ENCODE assay signal across 10 mouse cellular contexts in the genomic region with DNA sequence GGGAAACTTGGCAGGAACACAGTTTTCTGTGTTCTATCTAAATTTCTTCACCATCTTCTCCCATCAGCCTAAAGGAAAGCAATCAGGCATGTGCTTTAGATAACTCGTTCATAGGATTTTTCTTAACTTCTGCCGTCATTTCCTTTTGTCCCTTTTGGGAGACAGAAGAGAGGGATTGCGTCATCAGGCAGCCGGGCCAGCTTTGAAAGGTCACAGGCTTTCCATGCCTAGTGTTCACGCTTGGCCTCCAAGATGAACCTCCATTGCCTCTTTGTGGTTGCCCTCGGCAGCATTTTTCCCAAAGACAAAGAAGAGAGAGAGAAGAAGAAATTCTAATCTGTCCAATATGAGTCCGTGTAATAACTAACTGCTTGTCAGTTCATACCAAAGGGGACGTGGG.
DNase-seq lines count a peak whose midpoint lies in the region; ATAC-seq and TF ChIP-seq lines count a peak whose summit lies in the region.
"Had no signal": no experiment of that assay in that cellular context is flagged by ENCODE, and none has a peak within 500 bp of the region (broad histone marks: within the 10 kb centered on the region; RNA-seq: fewer than 3 reads in every experiment).

No protein-coding gene starts in this region.

- H3ac ChIP-seq in myocyte (ENCODE audit: control insufficient read depth, insufficient read length) = no peak overlapping the region

- no peak for ATAC-seq in lung, embryonic 14.5 days (ENCODE audit: insufficient read depth)
- ATAC-seq in inflammation-experienced regulatory T-cells, adult 6 months = no peak

- H3K4me1 ChIP-seq in lung, embryonic 14.5 days (ENCODE audit: insufficient read depth) = peaks cover 17% of the 10 kb centered on the region
- H3K4me1 ChIP-seq in lung, adult 2 months (ENCODE audit: control insufficient read depth, insufficient read depth, low read length) = no peaks in the 10 kb centered on the region

- no peak overlapping the region for H3K4me3 ChIP-seq in lung, embryonic 14.5 days (ENCODE audit: low read depth, low read length)
- H3K4me3 ChIP-seq in lung, adult 2 months (replicated peaks; ENCODE audit: extremely low read depth, low read depth, low read length) = no peak overlapping the region
- H3K4me3 ChIP-seq in myocyte = no peak overlapping the region

- no peak overlapping the region for H3K27ac ChIP-seq in lung, embryonic 14.5 days (ENCODE audit: low read depth)
- H3K27ac ChIP-seq: macrophage had no signal

- DNase-seq in gastrocnemius, adult 18-20 months (ENCODE audit: low spot score) = peak; percentile 4
- DNase-seq in gastrocnemius, postnatal 25 days = no peak
- peak; percentile 60 for DNase-seq in lung, embryonic 14.5 days
- DNase-seq in lung, adult 2 months = no peak
- peak; percentile 13 to 40 for DNase-seq in heart, adult 9 months (ENCODE audit: low spot score in 2 of 2)
- no peak for DNase-seq in spleen, adult 18-20 months
- DNase-seq: kidney, adult 8-10 months had no signal

- no peak for TF ChIP-seq CTCF in lung, embryonic 14.5 days (IDR thresholded peaks at IDR 0.05; ENCODE audit: low read depth)
- TF ChIP-seq CTCF in lung, adult 2 months (IDR thresholded peaks at IDR 0.05; ENCODE audit: insufficient read depth, low read length) = no peak

- H3K4me2 ChIP-seq in lung, embryonic 14.5 days = no peak overlapping the region
- no peak overlapping the region for H3K4me2 ChIP-seq in myocyte (ENCODE audit: low read depth)

- no peak overlapping the region for H3K9ac ChIP-seq in lung, embryonic 14.5 days

- H3K36me3 ChIP-seq in lung, embryonic 14.5 days (ENCODE audit: insufficient read depth) = no peaks in the 10 kb centered on the region
- no peaks in the 10 kb centered on the region for H3K36me3 ChIP-seq in myocyte (ENCODE audit: control insufficient read depth, insufficient read depth)

- no peaks in the 10 kb centered on the region for H3K27me3 ChIP-seq in lung, embryonic 14.5 days (ENCODE audit: insufficient read depth, low read length)
- no peaks in the 10 kb centered on the region for H3K27me3 ChIP-seq in myocyte (ENCODE audit: control insufficient read depth, insufficient read depth, insufficient read length)

- H3K79me2 ChIP-seq in myocyte (ENCODE audit: control insufficient read depth, insufficient read depth) = no peaks in the 10 kb centered on the region

- 34% methylated on average over 8 of the region's 8 CpGs for WGBS in lung, embryonic 14.5 days
- WGBS in lung, adult 2 months = 50% methylated on average over 8 of the region's 8 CpGs

- no peak for TF ChIP-seq POLR2A in lung, adult 2 months (IDR thresholded peaks at IDR 0.05; ENCODE audit: borderline replicate concordance, extremely low read depth, low read depth, low read length)
- TF ChIP-seq POLR2A in myocyte (IDR thresholded peaks at IDR 0.05; ENCODE audit: insufficient read length, low read depth) = no peak

- H3K9me3 ChIP-seq in lung, embryonic 14.5 days (ENCODE audit: low read depth, low read length) = no peaks in the 10 kb centered on the region

TF ChIP-seq in myocyte, 11 proteins besides CTCF, POLR2A, EP300 and RAD21:
- TF ChIP-seq CEBPB (IDR thresholded peaks at IDR 0.05; ENCODE audit: insufficient read depth, poor library complexity, severe bottlenecking) = 0 out of 2 replicates have a peak, but pooled peaks have one; percentile 40
- no peak for TF ChIP-seq USF1 (IDR thresholded peaks at IDR 0.05; ENCODE audit: low read depth)
TF ChIP-seq in myocyte: peak in this region for 1.

Comparison
In these comparisons a context has a peak if more than half of its experiments do, and no peak if none do; other contexts are left out.
1. DNase-seq: peak in gastrocnemius, adult 18-20 months (single experiment), lung, embryonic 14.5 days (single experiment) and heart, adult 9 months (2 of 2); none in gastrocnemius, postnatal 25 days (single experiment), lung, adult 2 months (single experiment) and spleen, adult 18-20 months (0 of 2).